Mouse (Mus musculus) testis, adult 10 weeks (tissue): Measurements from ENCODE around the gene Sntn. TPM values are rescaled to one million over a fixed set of nuclear protein-coding genes. Genes with fewer than 3 reads are reported as not detected.

Experiments
- polyA plus RNA-seq: library from polyadenylated mRNA; stranded (reverse); fragments of 350-450 nt; fragmentation: Illumina TruSeq; extraction: RNeasy Lipid Tissue Mini Kit (QIAGEN cat#74804); gene quantifications from one replicate; pipeline ENCODE4 v1.2.3, GENCODE M21; 2014; ENCODE audit warnings: low read depth, low replicate concordance

The Sntn gene
- polyA plus RNA-seq, result not detected

GRCm38 (mm10) chr14:13670576-13670975, at the start of gene Sntn:
Gene Sntn, plus strand, starts transcription at chr14:13670876.

Other genes with a start within 250 kb of the Sntn start
- gene Gm281, start 243.6 kb downstream of the Sntn start, polyA plus RNA-seq, result 0.28 TPM